Mouse (Mus musculus) midbrain, embryonic 16.5 days (tissue): ENCODE results near the gene Hnrnpr. TPM values are rescaled to one million over a fixed set of nuclear protein-coding genes. Genes with fewer than 3 reads are reported as not detected.

Source experiments
- ATAC-seq: fragments of 200-750 bp; cut with Nextera tagmentation; 2 replicates; pipeline ENCODE4 v1.8.0; 2017; ENCODE audit warnings: moderate TSS enrichment
- H3K27ac ChIP-seq: fragments of 300-500 bp; sonication (generic); 2 replicates; pipeline ENCODE4 v1.5.1; 2014; ENCODE audit warnings: mild to moderate bottlenecking, low read length, mixed read lengths
- H3K27me3 ChIP-seq: fragments of 300-500 bp; sonication (generic); 2 replicates; pipeline ENCODE4 v1.6.1; 2014; ENCODE audit warnings: low read depth, low read length, mixed read lengths; ENCODE audit not compliant: control insufficient read depth, insufficient read depth
- H3K36me3 ChIP-seq: fragments of 300-500 bp; sonication (generic); 2 replicates; pipeline ENCODE4 v1.6.1; 2014; ENCODE audit warnings: mild to moderate bottlenecking, low read length, moderate library complexity, mixed read lengths; ENCODE audit not compliant: control insufficient read depth, insufficient read depth
- H3K4me1 ChIP-seq: fragments of 300-500 bp; sonication (generic); 2 replicates; pipeline ENCODE4 v1.6.1; 2014; ENCODE audit warnings: mild to moderate bottlenecking, low read length, mixed read lengths; ENCODE audit not compliant: control insufficient read depth, insufficient read depth
- H3K4me2 ChIP-seq: fragments of 300-500 bp; sonication (generic); 2 replicates; pipeline ENCODE4 v1.6.1; 2014; ENCODE audit warnings: mild to moderate bottlenecking, low read length, mixed read lengths
- H3K4me3 ChIP-seq: fragments of 300-500 bp; sonication (generic); 2 replicates; pipeline ENCODE4 v1.5.1; 2014; ENCODE audit warnings: low read depth, mild to moderate bottlenecking, low read length, moderate library complexity, mixed read lengths
- H3K9ac ChIP-seq: fragments of 300-500 bp; sonication (generic); 2 replicates; pipeline ENCODE4 v1.6.1; 2014; ENCODE audit warnings: low read depth, low read length, mixed read lengths
- H3K9me3 ChIP-seq: fragments of 300-500 bp; sonication (generic); replicated peaks from 2 replicates; pipeline ENCODE4 v1.6.1; 2014; ENCODE audit warnings: mild to moderate bottlenecking, low read length, mixed read lengths; ENCODE audit not compliant: control insufficient read depth, poor library complexity, severe bottlenecking
- WGBS: fragments of 180-500 bp; shearing (Covaris S2); extraction: QIAGEN DNeasy Blood & Tissue Kit; methylation state at CpG from one replicate; pipeline ENCODE4 v1.1.7; 2014; 5-methylcytosine and 5-hydroxymethylcytosine counted together
- polyA plus RNA-seq: library from polyadenylated mRNA; unstranded; fragments of >200 nt; fragmentation: Nextera tagmentation; extraction: Ambion mirVana; gene quantifications from 2 replicates; pipeline ENCODE4 v1.2.1, GENCODE M21; 2015

Gene Hnrnpr
- polyA plus RNA-seq, 1 experiment from 2014 or later: 194 TPM

DNA sequence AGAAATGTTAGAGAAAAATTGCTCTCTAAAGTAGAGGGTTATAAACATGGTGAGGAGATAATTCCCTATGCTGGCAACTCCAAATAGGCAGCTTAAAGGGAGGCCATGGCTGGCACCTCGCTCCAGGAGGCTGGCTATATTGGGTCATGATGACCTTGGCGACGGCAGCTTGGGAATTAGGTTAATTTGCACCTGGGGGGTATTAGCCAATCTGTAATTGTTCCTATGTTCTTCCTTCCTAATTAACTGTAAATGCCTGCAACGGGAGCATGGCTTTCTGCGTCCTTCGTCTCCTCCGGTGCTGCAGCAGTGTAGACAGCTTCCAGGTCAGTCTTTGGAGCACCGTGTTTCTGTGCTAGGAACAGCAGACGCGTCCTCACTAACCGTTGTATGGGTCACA lies 76.5 kb downstream of the Hnrnpr start:
- Histone ChIP-seq H3K27ac (no peak overlapping the region), H3K27me3 (no peaks in the 10 kb centered on the region), H3K36me3 (no peaks in the 10 kb centered on the region), H3K9ac (no peak overlapping the region), H3K9me3 (no peaks in the 10 kb centered on the region), H3K4me2 (no peak overlapping the region), H3K4me3 (no peak overlapping the region), H3K4me1 (no peaks in the 10 kb centered on the region)
- no peak for ATAC-seq
- 69% methylated on average over 11 of the region's 11 CpGs for WGBS

DNA sequence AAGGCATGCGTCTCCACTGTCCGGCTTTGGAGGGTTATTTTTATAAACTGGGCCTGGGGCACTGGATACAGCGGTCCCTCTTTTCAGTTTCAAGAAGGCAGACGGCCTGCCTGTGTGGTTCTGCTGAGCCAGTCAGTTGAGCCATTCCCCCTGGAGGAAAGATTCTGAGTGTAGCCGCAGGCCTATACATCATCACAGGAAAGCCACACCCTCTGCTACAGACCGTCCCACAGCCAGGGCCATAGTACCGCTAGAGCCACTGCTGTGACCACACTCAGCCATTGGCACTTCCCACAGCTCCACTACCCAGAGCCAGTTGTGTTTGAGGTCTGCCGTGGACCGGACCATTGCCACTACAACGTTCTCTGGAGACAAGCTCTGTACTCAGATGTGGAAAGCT lies 91.1 kb downstream of the Hnrnpr start:
- Histone ChIP-seq H3K27ac (no peak overlapping the region), H3K4me1 (peaks cover 5% of the 10 kb centered on the region), H3K4me2 (no peak overlapping the region), H3K36me3 (no peaks in the 10 kb centered on the region), H3K9me3 (no peaks in the 10 kb centered on the region), H3K9ac (no peak overlapping the region), H3K27me3 (no peaks in the 10 kb centered on the region), H3K4me3 (no peak overlapping the region)
- ATAC-seq: no peak
- WGBS: 88% methylated on average over 10 of the region's 10 CpGs

DNA sequence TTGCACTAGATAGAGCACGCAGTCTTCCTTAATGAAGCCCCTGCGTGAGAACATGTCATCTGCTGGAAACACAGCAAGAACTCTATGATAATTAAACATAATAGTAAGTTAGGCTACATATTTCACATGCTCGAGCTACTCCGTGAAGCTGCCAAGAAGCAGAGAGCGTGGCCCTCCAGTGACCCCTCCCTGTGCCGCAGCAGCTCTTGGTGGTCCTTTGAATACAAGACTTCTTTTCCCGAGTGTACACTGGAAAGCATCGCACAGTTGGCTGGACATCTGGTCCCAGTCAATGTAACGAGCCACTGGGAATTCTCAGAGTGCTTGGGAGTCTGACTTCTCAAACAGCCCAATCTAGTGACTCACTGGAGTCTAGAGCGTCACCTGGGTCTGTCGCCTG lies 97.1 kb downstream of the Hnrnpr start:
- ATAC-seq: no peak
- no peaks in the 10 kb centered on the region for H3K27me3 ChIP-seq
- no peaks in the 10 kb centered on the region for H3K9me3 ChIP-seq
- no peaks in the 10 kb centered on the region for H3K36me3 ChIP-seq
- H3K4me1 ChIP-seq: no peaks in the 10 kb centered on the region
- 73% methylated on average over 11 of the region's 11 CpGs for WGBS
- H3K4me3 ChIP-seq: no peak overlapping the region
- no peak overlapping the region for H3K4me2 ChIP-seq
- no peak overlapping the region for H3K9ac ChIP-seq
- no peak overlapping the region for H3K27ac ChIP-seq

Other genes starting within 250 kb of the Hnrnpr start
- gene Id3, start 167.4 kb upstream of the Hnrnpr start, polyA plus RNA-seq: 110 and 114 TPM in 2 replicates
- 1.4 and 1.6 TPM in 2 replicates for gene E2f2, start 138.5 kb upstream of the Hnrnpr start, polyA plus RNA-seq
- 4.5 and 5.1 TPM in 2 replicates for gene Asap3, start 104.6 kb upstream of the Hnrnpr start, polyA plus RNA-seq
- 0.67 and 1.2 TPM in 2 replicates for gene Tcea3, start 63.2 kb upstream of the Hnrnpr start, polyA plus RNA-seq
- 42.8 and 43.3 TPM in 2 replicates for gene Zfp46, start 26.3 kb upstream of the Hnrnpr start, polyA plus RNA-seq
- 2.8 TPM in 2 replicates for gene Htr1d, start 112.6 kb downstream of the Hnrnpr start, polyA plus RNA-seq
- 0.14 and 0.20 TPM in 2 replicates for gene 6030445D17Rik, start 151.3 kb downstream of the Hnrnpr start, polyA plus RNA-seq
- gene Luzp1, start 158.8 kb downstream of the Hnrnpr start, polyA plus RNA-seq: 40.8 and 46.7 TPM in 2 replicates